Comparison of ENCODE assay signal across 15 mouse cellular contexts in the genomic region with DNA sequence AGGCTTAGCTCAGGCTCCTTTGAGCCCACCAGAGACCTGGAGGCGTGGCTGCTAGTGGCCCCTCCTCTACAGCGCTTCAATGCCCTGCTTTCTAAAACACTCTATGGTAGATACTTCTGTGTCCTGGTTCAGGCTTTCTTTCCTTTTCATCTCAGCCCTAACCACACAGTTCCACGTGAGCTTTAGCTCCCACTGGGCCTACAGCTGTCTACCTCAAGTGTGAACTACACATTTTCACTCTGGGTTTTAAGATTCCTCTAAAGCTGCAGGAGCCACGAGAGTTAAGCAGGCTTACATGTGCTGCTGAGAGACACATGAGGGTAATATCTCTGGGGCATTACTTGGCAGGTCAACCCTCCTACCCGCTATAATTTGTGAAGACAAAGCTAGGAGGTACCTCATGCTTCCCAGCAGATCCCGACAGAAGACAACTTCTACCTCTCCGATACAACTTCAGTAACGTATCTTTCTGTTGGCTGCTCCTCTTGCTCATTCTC.
"Had no signal": no experiment of that assay in that cellular context is flagged by ENCODE, and none has a peak within 500 bp of the region (broad histone marks: within the 10 kb centered on the region; RNA-seq: fewer than 3 reads in every experiment).

No protein-coding gene starts in this region.

- H3K27me3 ChIP-seq: liver, embryonic 12.5 days; midbrain, embryonic 15.5 days; neural tube, embryonic 13.5 days had no signal

- H3K9me3 ChIP-seq: limb, embryonic 10.5 days; liver, embryonic 12.5 days; midbrain, embryonic 10.5 days; midbrain, embryonic 15.5 days; neural tube, embryonic 13.5 days had no signal

- H3K4me1 ChIP-seq: liver, embryonic 12.5 days had no signal

- H3K27ac ChIP-seq: left cerebral cortex, adult 2 months; limb, embryonic 10.5 days; liver, embryonic 12.5 days; midbrain, embryonic 10.5 days; midbrain, embryonic 15.5 days; neural tube, embryonic 13.5 days had no signal

- DNase-seq: kidney, adult 18-20 months; kidney, postnatal 10 days; kidney, postnatal 4 days; lung, embryonic 14.5 days; lung, postnatal 10 days; lung, postnatal 4 days; retina, postnatal 1 day; right cerebral cortex, postnatal 4 days; spleen, adult 18-20 months had no signal

- H3K36me3 ChIP-seq: limb, embryonic 10.5 days; liver, embryonic 12.5 days; midbrain, embryonic 10.5 days; midbrain, embryonic 15.5 days; neural tube, embryonic 13.5 days had no signal

- H3K4me3 ChIP-seq: left cerebral cortex, adult 2 months; limb, embryonic 10.5 days; liver, embryonic 12.5 days; midbrain, embryonic 10.5 days; midbrain, embryonic 15.5 days; neural tube, embryonic 13.5 days had no signal
